Mouse (Mus musculus): ENCODE measurements at regions not wholly inside any gene's neighbourhood (a gene's known extent, or its start where the extent isn't known, plus 50 kb on each side); places are given as distances from the start of the nearest gene placed in this dataset.

- no peak for TF ChIP-seq TAL1 (IDR thresholded peaks at IDR 0.05; ENCODE audit: low read length)
- no peak for TF ChIP-seq GATA1 (IDR thresholded peaks at IDR 0.05; ENCODE audit: low read length)
- no peaks in the 10 kb centered on the region for H3K27me3 ChIP-seq (ENCODE audit: control insufficient read depth)
- no peak overlapping the region for H3K4me3 ChIP-seq (replicated peaks)
- no peaks in the 10 kb centered on the region for H3K4me1 ChIP-seq (ENCODE audit: control insufficient read depth)
- no peaks in the 10 kb centered on the region for H3K9me3 ChIP-seq (ENCODE audit: control insufficient read depth, low read length)
- no peaks in the 10 kb centered on the region for H3K36me3 ChIP-seq (ENCODE audit: control insufficient read depth)
Observed at GRCm38 (mm10) chr7:135767493-135767892, 51.3 kb upstream of the Mki67 start.

DNA sequence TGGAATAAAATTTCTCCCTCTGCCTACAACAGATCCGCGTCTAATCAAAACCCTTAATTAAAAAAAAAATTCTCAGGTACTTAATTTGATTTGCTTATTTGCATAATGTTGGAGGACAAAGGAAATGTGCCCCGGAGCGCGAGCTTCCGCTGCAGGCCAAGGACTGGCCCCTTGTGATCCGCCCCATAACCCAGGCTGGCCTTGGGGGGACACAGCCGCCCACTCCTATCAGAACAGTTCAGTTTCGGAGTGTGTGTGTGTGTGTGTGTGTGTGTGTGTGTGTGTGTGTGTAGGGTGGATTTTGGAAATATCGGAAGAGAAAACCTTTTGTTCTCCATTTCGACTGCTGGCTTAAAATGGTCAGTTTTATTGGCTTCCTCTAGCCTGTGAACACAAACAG is 51.9 kb upstream of the Mki67 start:
- H3K4me3 ChIP-seq (replicated peaks), result no peak overlapping the region
- H3K4me1 ChIP-seq (ENCODE audit: control insufficient read depth), result no peaks in the 10 kb centered on the region
- no peaks in the 10 kb centered on the region for H3K27me3 ChIP-seq (ENCODE audit: control insufficient read depth)
- TF ChIP-seq TAL1 (IDR thresholded peaks at IDR 0.05; ENCODE audit: low read length) (no peak), GATA1 (IDR thresholded peaks at IDR 0.05; ENCODE audit: low read length) (no peak)
- H3K36me3 ChIP-seq (ENCODE audit: control insufficient read depth), result no peaks in the 10 kb centered on the region
- no peaks in the 10 kb centered on the region for H3K9me3 ChIP-seq (ENCODE audit: control insufficient read depth, low read length)

- TF ChIP-seq TAL1 (IDR thresholded peaks at IDR 0.05; ENCODE audit: low read length), result no peak
- no peak for TF ChIP-seq GATA1 (IDR thresholded peaks at IDR 0.05; ENCODE audit: low read length)
- Histone ChIP-seq H3K9me3 (ENCODE audit: control insufficient read depth, low read length) (no peaks in the 10 kb centered on the region), H3K4me1 (ENCODE audit: control insufficient read depth) (no peaks in the 10 kb centered on the region), H3K27me3 (ENCODE audit: control insufficient read depth) (no peaks in the 10 kb centered on the region), H3K36me3 (ENCODE audit: control insufficient read depth) (no peaks in the 10 kb centered on the region), H3K4me3 (replicated peaks) (no peak overlapping the region)
Observed at GRCm38 (mm10) chr7:135768592-135768991, 52.4 kb upstream of the Mki67 start.

DNA sequence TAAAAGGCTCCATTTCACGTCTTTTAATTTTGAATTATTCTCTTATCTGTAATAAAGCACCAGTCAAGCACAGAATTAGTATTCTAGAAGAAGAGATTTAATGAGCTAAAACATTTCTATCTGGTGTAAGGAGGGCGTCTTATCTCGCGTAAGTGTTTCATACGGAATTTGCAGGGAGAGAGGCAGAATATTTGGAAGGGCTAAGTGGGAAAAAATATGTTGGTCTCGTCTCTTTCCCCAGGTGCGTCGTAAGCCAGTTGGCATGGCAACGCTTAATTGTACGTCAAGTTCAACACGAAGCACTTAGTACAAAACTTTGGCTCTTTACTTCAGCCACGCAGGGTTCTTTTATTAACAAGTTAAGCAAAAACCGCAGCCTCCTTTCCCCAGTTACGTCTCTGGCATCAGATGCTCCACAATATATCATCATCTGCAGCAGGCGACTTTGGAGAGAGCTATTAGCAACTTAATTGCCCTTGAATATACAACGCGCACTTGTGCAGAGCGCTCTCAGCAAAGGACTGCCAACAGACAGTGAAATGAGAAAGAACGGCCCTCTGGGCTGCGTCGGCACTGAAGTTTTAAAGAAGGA is 53.0 kb upstream of the Mki67 start:
- Histone ChIP-seq H3K9me3 (ENCODE audit: control insufficient read depth, low read length) (no peaks in the 10 kb centered on the region), H3K4me1 (ENCODE audit: control insufficient read depth) (no peaks in the 10 kb centered on the region), H3K4me3 (replicated peaks) (no peak overlapping the region), H3K36me3 (ENCODE audit: control insufficient read depth) (no peaks in the 10 kb centered on the region), H3K27me3 (ENCODE audit: control insufficient read depth) (no peaks in the 10 kb centered on the region)
- TF ChIP-seq TAL1 (IDR thresholded peaks at IDR 0.05; ENCODE audit: low read length) (no peak), GATA1 (IDR thresholded peaks at IDR 0.05; ENCODE audit: low read length) (no peak)

GRCm38 (mm10) chr7:135770051-135770450 is 53.9 kb upstream of the Mki67 start:
- no peak overlapping the region for H3K4me3 ChIP-seq (replicated peaks)
- H3K27me3 ChIP-seq (ENCODE audit: control insufficient read depth), result no peaks in the 10 kb centered on the region
- H3K9me3 ChIP-seq (ENCODE audit: control insufficient read depth, low read length), result no peaks in the 10 kb centered on the region
- TF ChIP-seq TAL1 (IDR thresholded peaks at IDR 0.05; ENCODE audit: low read length) (no peak), GATA1 (IDR thresholded peaks at IDR 0.05; ENCODE audit: low read length) (no peak)
- no peaks in the 10 kb centered on the region for H3K36me3 ChIP-seq (ENCODE audit: control insufficient read depth)
- H3K4me1 ChIP-seq (ENCODE audit: control insufficient read depth), result no peaks in the 10 kb centered on the region

GRCm38 (mm10) chr7:135775832-135776433 is 59.8 kb upstream of the Mki67 start:
- Histone ChIP-seq H3K27me3 (ENCODE audit: control insufficient read depth) (no peaks in the 10 kb centered on the region), H3K4me3 (replicated peaks) (no peak overlapping the region), H3K4me1 (ENCODE audit: control insufficient read depth) (no peaks in the 10 kb centered on the region), H3K9me3 (ENCODE audit: control insufficient read depth, low read length) (no peaks in the 10 kb centered on the region), H3K36me3 (ENCODE audit: control insufficient read depth) (no peaks in the 10 kb centered on the region)
- TF ChIP-seq TAL1 (IDR thresholded peaks at IDR 0.05; ENCODE audit: low read length) (no peak), GATA1 (IDR thresholded peaks at IDR 0.05; ENCODE audit: low read length) (no peak)

GRCm38 (mm10) chr7:135790167-135790566 is 74.0 kb upstream of the Mki67 start:
- Histone ChIP-seq H3K36me3 (ENCODE audit: control insufficient read depth) (no peaks in the 10 kb centered on the region), H3K27me3 (ENCODE audit: control insufficient read depth) (peaks cover 26% of the 10 kb centered on the region), H3K4me3 (replicated peaks) (no peak overlapping the region), H3K9me3 (ENCODE audit: control insufficient read depth, low read length) (peaks cover 4% of the 10 kb centered on the region; the same call in 1 of the 2 replicates), H3K4me1 (ENCODE audit: control insufficient read depth) (peaks cover 31% of the 10 kb centered on the region)
- TF ChIP-seq GATA1 (IDR thresholded peaks at IDR 0.05; ENCODE audit: low read length) (no peak), TAL1 (IDR thresholded peaks at IDR 0.05; ENCODE audit: low read length) (no peak)

DNA sequence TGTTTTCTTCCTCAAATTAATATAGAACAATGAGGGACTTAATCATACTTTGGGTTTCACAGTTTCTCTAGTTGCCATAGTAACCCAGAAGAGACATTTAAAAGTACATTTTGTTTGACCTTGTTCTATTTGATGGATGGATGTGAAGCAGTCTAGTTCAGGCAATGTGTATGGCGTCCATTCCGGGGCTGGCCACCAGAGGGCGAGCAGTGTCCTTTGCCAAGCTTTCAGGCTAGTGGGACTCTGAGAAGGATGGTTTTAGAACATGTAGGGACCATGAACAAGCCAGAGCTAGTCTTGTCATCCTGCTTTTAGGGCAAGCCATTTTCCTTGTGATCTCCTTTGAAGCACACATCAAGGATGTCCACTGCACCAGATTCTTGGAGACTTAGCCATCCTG is 74.8 kb upstream of the Mki67 start:
- Histone ChIP-seq H3K36me3 (ENCODE audit: control insufficient read depth) (no peaks in the 10 kb centered on the region), H3K9me3 (ENCODE audit: control insufficient read depth, low read length) (peaks cover 4% of the 10 kb centered on the region; the same call in 1 of the 2 replicates), H3K4me1 (ENCODE audit: control insufficient read depth) (peaks cover 34% of the 10 kb centered on the region), H3K4me3 (replicated peaks) (no peak overlapping the region), H3K27me3 (ENCODE audit: control insufficient read depth) (peaks cover 34% of the 10 kb centered on the region)
- TF ChIP-seq TAL1 (IDR thresholded peaks at IDR 0.05; ENCODE audit: low read length), result no peak

DNA sequence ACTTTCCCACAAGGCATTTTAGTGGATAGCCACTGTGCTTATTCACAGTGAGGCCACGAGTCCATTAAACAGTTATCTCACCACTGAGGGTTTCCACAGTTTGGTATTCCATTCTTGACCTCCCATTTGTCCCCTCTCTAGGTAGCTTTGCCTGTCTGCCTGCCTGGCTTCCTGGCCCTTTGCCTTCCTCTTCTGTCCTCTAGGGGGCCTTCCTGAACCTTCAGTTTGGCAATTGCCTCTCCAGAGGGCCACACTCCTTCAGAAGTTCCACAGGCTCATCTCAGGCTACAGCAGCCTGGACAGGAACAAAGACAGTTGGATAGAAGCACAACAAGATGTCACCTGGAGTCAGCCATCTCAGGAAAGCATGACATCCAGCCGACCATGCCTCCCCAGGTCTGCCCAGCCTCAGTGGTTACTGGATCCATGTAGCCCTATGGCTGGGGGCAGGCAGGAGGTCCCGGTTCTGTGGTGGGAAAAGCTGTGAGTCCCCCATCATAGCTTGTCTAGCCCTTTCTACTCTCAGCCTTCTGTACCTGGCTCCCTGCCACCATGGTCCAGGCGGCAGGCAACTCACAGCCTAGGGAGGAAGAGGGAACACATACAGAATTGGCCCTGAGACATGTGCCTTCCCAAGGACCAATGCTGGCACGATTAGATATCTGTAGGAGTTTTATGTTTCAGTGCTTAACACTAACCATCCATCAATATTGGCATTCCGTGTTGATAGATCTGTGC is 76.0 kb upstream of the Mki67 start:
- Histone ChIP-seq H3K4me1 (ENCODE audit: control insufficient read depth) (peaks cover 34% of the 10 kb centered on the region), H3K27me3 (ENCODE audit: control insufficient read depth) (peaks cover 43% of the 10 kb centered on the region), H3K9me3 (ENCODE audit: control insufficient read depth, low read length) (peaks cover 4% of the 10 kb centered on the region; the same call in 1 of the 2 replicates), H3K36me3 (ENCODE audit: control insufficient read depth) (no peaks in the 10 kb centered on the region), H3K4me3 (replicated peaks) (no peak overlapping the region)
- no peak for TF ChIP-seq GATA1 (IDR thresholded peaks at IDR 0.05; ENCODE audit: low read length)
- TF ChIP-seq TAL1 (IDR thresholded peaks at IDR 0.05; ENCODE audit: low read length), result no peak
